Mouse (Mus musculus) ES-Bruce4 (cell line): ENCODE measurements at regions not wholly inside any gene's neighbourhood (a gene's known extent, or its start where the extent isn't known, plus 50 kb on each side); places are given as distances from the start of the nearest gene placed in this dataset.

Experiments
- H3K27ac ChIP-seq: 2 replicates; pipeline ENCODE4 v1.5.1; 2012; ENCODE audit warnings: low read length, inconsistent platforms; ENCODE audit not compliant: insufficient read depth
- H3K27me3 ChIP-seq: 2 replicates; pipeline ENCODE4 v1.6.1; 2012; ENCODE audit warnings: mild to moderate bottlenecking, low read length, inconsistent platforms; ENCODE audit not compliant: control insufficient read depth, poor library complexity, insufficient read depth, severe bottlenecking
- H3K36me3 ChIP-seq: 2 replicates; pipeline ENCODE4 v1.6.1; 2012; ENCODE audit warnings: inconsistent platforms, mild to moderate bottlenecking, low read length, moderate library complexity; ENCODE audit not compliant: control insufficient read depth, poor library complexity, insufficient read depth, severe bottlenecking
- H3K4me1 ChIP-seq: one replicate; pipeline ENCODE4 v1.8.1; 2011; ENCODE audit warnings: low read length; ENCODE audit not compliant: control insufficient read depth, insufficient read depth
- H3K4me3 ChIP-seq: 2 replicates; pipeline ENCODE4 v1.5.1; 2011; ENCODE audit warnings: low read depth, mild to moderate bottlenecking, low read length
- H3K9ac ChIP-seq: 2 replicates; pipeline ENCODE4 v1.6.1; 2012; ENCODE audit warnings: low read depth, mild to moderate bottlenecking, inconsistent platforms; ENCODE audit not compliant: poor library complexity, severe bottlenecking
- H3K9me3 ChIP-seq: replicated peaks from 2 replicates; pipeline ENCODE4 v1.6.1; 2012; ENCODE audit warnings: mild to moderate bottlenecking, low read length, inconsistent platforms; ENCODE audit not compliant: control insufficient read depth, poor library complexity, insufficient read depth, severe bottlenecking
- CTCF ChIP-seq: IDR thresholded peaks from one replicate; pipeline ENCODE4 v1.8.1; 2011; ENCODE audit warnings: low read depth, low read length
- EP300 ChIP-seq: IDR thresholded peaks from 2 replicates; pipeline ENCODE4 v1.6.1; 2011; ENCODE audit warnings: low read depth, low read length; ENCODE audit not compliant: insufficient read depth
- POLR2A ChIP-seq: IDR thresholded peaks from one replicate; pipeline ENCODE4 v1.8.1; 2011; ENCODE audit warnings: low read length; ENCODE audit not compliant: insufficient read depth

GRCm38 (mm10) chr6:143491380-143491779 lies 324.4 kb downstream of the Etnk1 start:
- Histone ChIP-seq H3K4me3 (no peak overlapping the region), H3K9ac (no peak overlapping the region), H3K27ac (no peak overlapping the region), H3K4me1 (no peaks in the 10 kb centered on the region), H3K36me3 (no peaks in the 10 kb centered on the region), H3K27me3 (no peaks in the 10 kb centered on the region), H3K9me3 (no peaks in the 10 kb centered on the region; the same call in 1 of the 2 replicates)
- TF ChIP-seq EP300: no peak
- no peak for TF ChIP-seq POLR2A
- TF ChIP-seq CTCF: no peak

GRCm38 (mm10) chr6:143493543-143493942 lies 326.5 kb downstream of the Etnk1 start:
- Histone ChIP-seq H3K4me3 (no peak overlapping the region), H3K36me3 (no peaks in the 10 kb centered on the region), H3K27me3 (no peaks in the 10 kb centered on the region), H3K9me3 (no peaks in the 10 kb centered on the region; the same call in 1 of the 2 replicates), H3K27ac (no peak overlapping the region), H3K9ac (no peak overlapping the region), H3K4me1 (no peaks in the 10 kb centered on the region)
- TF ChIP-seq POLR2A (no peak), EP300 (no peak), CTCF (no peak)

GRCm38 (mm10) chr6:143494341-143494740 lies 327.3 kb downstream of the Etnk1 start:
- Histone ChIP-seq H3K27ac (no peak overlapping the region), H3K9me3 (no peaks in the 10 kb centered on the region; the same call in 1 of the 2 replicates), H3K4me3 (no peak overlapping the region)

DNA sequence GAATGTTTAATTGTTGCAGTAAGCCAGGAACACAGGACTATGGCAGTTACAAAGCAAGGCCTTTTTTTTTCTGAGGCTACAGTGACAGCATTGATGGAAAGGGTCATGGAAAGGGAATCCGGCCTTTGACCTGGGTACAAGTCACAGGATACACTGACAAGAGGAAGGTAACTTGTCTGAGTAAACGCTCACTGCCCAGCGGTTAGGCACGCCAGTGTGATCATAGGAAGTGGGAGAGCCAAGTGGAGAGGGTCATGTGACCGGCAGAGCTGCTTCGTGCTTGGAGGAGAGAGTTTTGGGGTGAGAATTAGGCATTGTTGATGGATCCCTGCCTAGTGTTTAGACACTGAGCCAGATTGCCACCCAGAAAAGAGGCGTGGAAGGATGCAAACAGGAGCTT lies 327.9 kb downstream of the Etnk1 start:
- no peaks in the 10 kb centered on the region; the same call in 1 of the 2 replicates for H3K9me3 ChIP-seq
- H3K4me1 ChIP-seq: no peaks in the 10 kb centered on the region
- H3K27me3 ChIP-seq: no peaks in the 10 kb centered on the region
- no peak overlapping the region for H3K4me3 ChIP-seq
- no peak overlapping the region for H3K27ac ChIP-seq
- no peak overlapping the region for H3K9ac ChIP-seq
- TF ChIP-seq POLR2A (no peak), CTCF (no peak), EP300 (no peak)
- H3K36me3 ChIP-seq: no peaks in the 10 kb centered on the region

More at GRCm38 (mm10) chr6:143494341-143494740, 327.3 kb downstream of the Etnk1 start:
- TF ChIP-seq CTCF: no peak
- no peak for TF ChIP-seq EP300
- Histone ChIP-seq H3K9ac (no peak overlapping the region), H3K4me1 (no peaks in the 10 kb centered on the region), H3K36me3 (no peaks in the 10 kb centered on the region), H3K27me3 (no peaks in the 10 kb centered on the region)

GRCm38 (mm10) chr6:143498764-143499163 lies 331.7 kb downstream of the Etnk1 start:
- no peak overlapping the region for H3K4me3 ChIP-seq
- H3K9me3 ChIP-seq: no peaks in the 10 kb centered on the region
- TF ChIP-seq EP300 (no peak), POLR2A (no peak), CTCF (no peak)
- no peak overlapping the region for H3K27ac ChIP-seq
- H3K27me3 ChIP-seq: no peaks in the 10 kb centered on the region
- H3K4me1 ChIP-seq: no peaks in the 10 kb centered on the region
- H3K36me3 ChIP-seq: no peaks in the 10 kb centered on the region
- no peak overlapping the region for H3K9ac ChIP-seq

DNA sequence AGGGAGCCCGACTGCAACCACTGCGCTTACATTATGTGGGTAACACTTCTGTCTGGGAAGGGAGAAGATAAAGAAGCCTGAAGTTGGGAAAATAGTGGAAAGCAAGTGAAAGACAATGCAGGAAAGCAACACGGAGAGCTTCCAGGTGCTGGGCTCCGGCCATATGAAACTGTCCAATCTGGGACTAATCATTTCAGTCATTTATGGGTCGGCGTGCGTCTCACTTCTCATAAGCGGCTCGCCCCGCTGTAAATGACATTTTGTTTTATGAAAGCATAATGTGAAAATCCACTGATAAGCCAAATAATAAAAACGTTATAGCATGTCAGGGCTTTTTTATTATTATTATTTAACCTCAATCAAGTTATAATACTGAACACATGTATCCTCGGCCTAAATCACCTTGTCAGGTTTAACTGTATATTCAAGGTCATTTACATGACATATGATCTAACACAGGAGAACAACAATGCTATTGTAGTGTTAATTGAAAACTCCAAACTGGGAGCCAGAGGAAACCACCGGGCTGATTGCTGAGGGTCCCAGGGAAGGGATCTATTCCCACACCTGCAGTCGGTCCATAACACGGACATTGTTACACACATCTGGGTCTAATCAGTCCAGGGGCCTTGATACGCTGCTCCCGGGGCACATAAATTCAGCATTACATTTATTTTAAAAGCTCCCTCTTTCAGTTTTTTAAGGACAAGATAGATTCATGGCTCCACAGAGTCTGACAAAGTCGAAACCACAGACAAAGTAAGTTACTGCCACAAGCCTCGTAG lies 332.4 kb downstream of the Etnk1 start:
- no peak for TF ChIP-seq POLR2A
- TF ChIP-seq CTCF: no peak
- no peak for TF ChIP-seq EP300
- Histone ChIP-seq H3K27ac (no peak overlapping the region), H3K9ac (no peak overlapping the region), H3K27me3 (no peaks in the 10 kb centered on the region), H3K36me3 (no peaks in the 10 kb centered on the region), H3K4me1 (no peaks in the 10 kb centered on the region), H3K9me3 (peaks cover under 1% of the 10 kb centered on the region), H3K4me3 (no peak overlapping the region)
